Mouse (Mus musculus): ENCODE measurements at regions not wholly inside any gene's neighbourhood (a gene's known extent, or its start where the extent isn't known, plus 50 kb on each side); places are given as distances from the start of the nearest gene placed in this dataset.

GRCm38 (mm10) chr4:131196147-131196546 is 252.0 kb downstream of the Matn1 start:
- no peaks in the 10 kb centered on the region for H3K36me3 ChIP-seq
- H3K4me1 ChIP-seq (replicated peaks), result peaks cover 4% of the 10 kb centered on the region
- H3K4me3 ChIP-seq, result no peak overlapping the region
- H3K4me2 ChIP-seq, result no peak overlapping the region
- no peak overlapping the region for H3K9ac ChIP-seq
- no peaks in the 10 kb centered on the region for H3K9me3 ChIP-seq (replicated peaks)
- ATAC-seq (replicated peaks; ENCODE audit: insufficient number of reproducible peaks, insufficient read depth, low FRiP score, low read depth), result no peak
- 80% methylated on average over 4 of the region's 4 CpGs for WGBS
- no peak overlapping the region for H3K27ac ChIP-seq
- no peaks in the 10 kb centered on the region; the same call in 1 of the 2 replicates for H3K27me3 ChIP-seq

DNA sequence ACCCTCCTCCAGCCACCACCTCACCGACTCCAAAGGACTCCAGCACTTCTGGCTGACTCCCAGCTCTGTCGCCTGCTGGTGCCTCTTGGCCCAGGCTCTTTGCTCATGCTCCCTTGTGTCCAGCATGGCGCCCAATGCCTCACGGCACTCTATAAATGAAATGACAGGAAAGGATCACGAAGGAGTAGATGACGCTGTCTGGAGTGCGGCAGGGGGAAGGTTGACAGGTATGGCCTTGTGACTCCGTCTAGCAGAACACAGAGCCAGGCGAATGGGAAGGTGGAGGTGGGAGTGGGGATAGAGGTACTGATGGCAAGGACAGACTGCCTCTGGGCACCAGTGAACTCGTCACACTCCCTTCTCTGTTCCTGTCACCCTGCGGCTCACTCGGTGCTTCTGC is 259.5 kb downstream of the Matn1 start:
- no peak overlapping the region for H3K9ac ChIP-seq
- 82% methylated on average over 12 of the region's 12 CpGs for WGBS
- ATAC-seq (replicated peaks; ENCODE audit: insufficient number of reproducible peaks, insufficient read depth, low FRiP score, low read depth), result no peak

GRCm38 (mm10) chr4:131204722-131205121 is 260.5 kb downstream of the Matn1 start:
- H3K4me3 ChIP-seq, result no peak overlapping the region
- WGBS, result 79% methylated on average over 3 of the region's 3 CpGs
- H3K4me2 ChIP-seq, result no peak overlapping the region
- H3K27ac ChIP-seq, result no peak overlapping the region
- no peaks in the 10 kb centered on the region for H3K36me3 ChIP-seq
- H3K4me1 ChIP-seq (replicated peaks), result no peaks in the 10 kb centered on the region
- H3K9ac ChIP-seq, result no peak overlapping the region
- no peaks in the 10 kb centered on the region for H3K9me3 ChIP-seq (replicated peaks)
- 0 out of 2 replicates have a peak, but pooled peaks cover 6% of the 10 kb centered on the region for H3K27me3 ChIP-seq
- no peak for ATAC-seq (replicated peaks; ENCODE audit: insufficient number of reproducible peaks, insufficient read depth, low FRiP score, low read depth)

More for the DNA sequence above, 259.5 kb downstream of the Matn1 start:
- no peaks in the 10 kb centered on the region for H3K9me3 ChIP-seq (replicated peaks)
- H3K4me1 ChIP-seq (replicated peaks), result no peaks in the 10 kb centered on the region
- H3K4me3 ChIP-seq, result no peak overlapping the region
- H3K27me3 ChIP-seq, result 0 out of 2 replicates have a peak, but pooled peaks cover 6% of the 10 kb centered on the region
- H3K27ac ChIP-seq, result no peak overlapping the region
- no peak overlapping the region for H3K4me2 ChIP-seq
- H3K36me3 ChIP-seq, result no peaks in the 10 kb centered on the region

- Histone ChIP-seq H3K4me1 (replicated peaks) (no peaks in the 10 kb centered on the region), H3K27me3 (0 out of 2 replicates have a peak, but pooled peaks cover 6% of the 10 kb centered on the region), H3K9me3 (replicated peaks) (no peaks in the 10 kb centered on the region), H3K27ac (no peak overlapping the region), H3K4me2 (no peak overlapping the region), H3K9ac (no peak overlapping the region), H3K4me3 (no peak overlapping the region), H3K36me3 (no peaks in the 10 kb centered on the region)
- 84% methylated on average over 2 of the region's 2 CpGs for WGBS
- no peak for ATAC-seq (replicated peaks; ENCODE audit: insufficient number of reproducible peaks, insufficient read depth, low FRiP score, low read depth)
Measured at GRCm38 (mm10) chr4:131205127-131205526, 260.9 kb downstream of the Matn1 start.

- Histone ChIP-seq H3K9ac (no peak overlapping the region), H3K9me3 (replicated peaks) (no peaks in the 10 kb centered on the region), H3K4me2 (no peak overlapping the region), H3K27me3 (0 out of 2 replicates have a peak, but pooled peaks cover 6% of the 10 kb centered on the region), H3K36me3 (no peaks in the 10 kb centered on the region), H3K4me3 (no peak overlapping the region), H3K27ac (no peak overlapping the region), H3K4me1 (replicated peaks) (no peaks in the 10 kb centered on the region)
- WGBS, result 62% methylated on average over 4 of the region's 4 CpGs
- no peak for ATAC-seq (replicated peaks; ENCODE audit: insufficient number of reproducible peaks, insufficient read depth, low FRiP score, low read depth)
Measured at GRCm38 (mm10) chr4:131205685-131206084, 261.5 kb downstream of the Matn1 start.

- Histone ChIP-seq H3K9me3 (replicated peaks) (no peaks in the 10 kb centered on the region), H3K9ac (no peak overlapping the region), H3K4me1 (replicated peaks) (no peaks in the 10 kb centered on the region), H3K4me3 (no peak overlapping the region), H3K36me3 (no peaks in the 10 kb centered on the region), H3K27me3 (0 out of 2 replicates have a peak, but pooled peaks cover 6% of the 10 kb centered on the region), H3K27ac (no peak overlapping the region), H3K4me2 (no peak overlapping the region)
- ATAC-seq (replicated peaks; ENCODE audit: insufficient number of reproducible peaks, insufficient read depth, low FRiP score, low read depth), result no peak
- 76% methylated on average over 8 of the region's 8 CpGs for WGBS
Measured at GRCm38 (mm10) chr4:131206181-131206885, 262.1 kb downstream of the Matn1 start.

- Histone ChIP-seq H3K9me3 (replicated peaks) (no peaks in the 10 kb centered on the region), H3K4me3 (no peak overlapping the region), H3K36me3 (no peaks in the 10 kb centered on the region), H3K4me2 (no peak overlapping the region), H3K27ac (no peak overlapping the region), H3K4me1 (replicated peaks) (no peaks in the 10 kb centered on the region), H3K27me3 (0 out of 2 replicates have a peak, but pooled peaks cover 6% of the 10 kb centered on the region), H3K9ac (no peak overlapping the region)
- ATAC-seq (replicated peaks; ENCODE audit: insufficient number of reproducible peaks, insufficient read depth, low FRiP score, low read depth), result no peak
- 50% methylated on average over 4 of the region's 4 CpGs for WGBS
Measured at GRCm38 (mm10) chr4:131206886-131207200, 262.7 kb downstream of the Matn1 start.

DNA sequence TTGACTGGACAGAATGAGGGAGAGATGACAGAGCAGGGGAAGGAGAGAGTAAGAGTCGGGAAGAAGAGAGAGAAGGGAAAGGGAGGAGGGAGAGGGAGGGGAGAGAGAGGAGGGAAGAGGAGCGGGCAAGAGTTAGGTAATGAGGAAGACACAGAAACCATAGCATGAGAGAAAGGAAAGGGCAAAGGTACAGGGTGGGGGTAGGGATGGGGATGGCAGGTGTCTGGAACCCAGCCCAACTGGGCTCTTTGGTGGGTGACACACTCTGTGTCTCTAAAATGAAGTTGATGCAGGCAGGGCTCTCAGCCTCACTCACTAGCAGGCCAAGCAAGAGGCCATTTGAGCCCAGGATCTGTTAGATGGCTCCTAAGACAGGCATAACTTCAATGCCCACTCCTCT is 263.1 kb downstream of the Matn1 start:
- H3K36me3 ChIP-seq, result no peaks in the 10 kb centered on the region
- no peak overlapping the region for H3K4me2 ChIP-seq
- WGBS, result 69% methylated on average over 2 of the region's 2 CpGs
- 0 out of 2 replicates have a peak, but pooled peaks cover 6% of the 10 kb centered on the region for H3K27me3 ChIP-seq
- no peak overlapping the region for H3K27ac ChIP-seq
- no peak overlapping the region for H3K9ac ChIP-seq
- no peak for ATAC-seq (replicated peaks; ENCODE audit: insufficient number of reproducible peaks, insufficient read depth, low FRiP score, low read depth)
- H3K9me3 ChIP-seq (replicated peaks), result no peaks in the 10 kb centered on the region
- no peak overlapping the region for H3K4me3 ChIP-seq
- H3K4me1 ChIP-seq (replicated peaks), result no peaks in the 10 kb centered on the region

GRCm38 (mm10) chr4:131208166-131208565 is 264.0 kb downstream of the Matn1 start:
- H3K9me3 ChIP-seq (replicated peaks), result no peaks in the 10 kb centered on the region
- no peak overlapping the region for H3K4me2 ChIP-seq
- no peak for ATAC-seq (replicated peaks; ENCODE audit: insufficient number of reproducible peaks, insufficient read depth, low FRiP score, low read depth)
- no peak overlapping the region for H3K4me3 ChIP-seq
- H3K27me3 ChIP-seq, result 0 out of 2 replicates have a peak, but pooled peaks cover 6% of the 10 kb centered on the region
- 78% methylated on average over 9 of the region's 9 CpGs for WGBS
- no peaks in the 10 kb centered on the region for H3K4me1 ChIP-seq (replicated peaks)
- H3K36me3 ChIP-seq, result no peaks in the 10 kb centered on the region
- H3K27ac ChIP-seq, result no peak overlapping the region
- H3K9ac ChIP-seq, result no peak overlapping the region

DNA sequence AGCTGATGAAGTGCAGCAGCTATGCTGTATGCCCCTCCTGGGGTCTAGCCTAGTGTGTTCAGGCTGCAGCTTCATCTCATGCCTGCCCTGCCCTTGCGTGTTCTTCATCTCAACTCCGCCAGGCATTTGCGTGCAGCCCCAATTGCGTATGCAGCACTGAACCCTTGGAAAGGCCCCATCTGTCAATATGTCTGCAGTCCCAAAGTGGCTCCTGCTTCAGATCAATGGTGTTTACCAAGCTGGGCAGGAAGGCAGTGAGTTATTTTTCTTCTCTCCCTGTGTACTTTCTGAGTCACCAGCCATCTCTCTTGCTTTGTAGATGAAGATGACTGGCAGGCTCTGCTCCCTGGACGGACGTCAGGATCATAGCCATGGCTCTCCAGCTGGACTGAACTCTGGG is 264.5 kb downstream of the Matn1 start:
- Histone ChIP-seq H3K36me3 (no peaks in the 10 kb centered on the region), H3K4me3 (no peak overlapping the region)
- WGBS, result 73% methylated on average over 6 of the region's 6 CpGs

GRCm38 (mm10) chr4:131212711-131213110 is 268.5 kb downstream of the Matn1 start:
- no peaks in the 10 kb centered on the region for H3K36me3 ChIP-seq
- 53% methylated on average over 4 of the region's 4 CpGs for WGBS

More for the DNA sequence above, 264.5 kb downstream of the Matn1 start:
- Histone ChIP-seq H3K27ac (no peak overlapping the region), H3K4me2 (no peak overlapping the region), H3K4me1 (replicated peaks) (no peaks in the 10 kb centered on the region), H3K9ac (no peak overlapping the region), H3K27me3 (0 out of 2 replicates have a peak, but pooled peaks cover 6% of the 10 kb centered on the region), H3K9me3 (replicated peaks) (no peaks in the 10 kb centered on the region)
- no peak for ATAC-seq (replicated peaks; ENCODE audit: insufficient number of reproducible peaks, insufficient read depth, low FRiP score, low read depth)

DNA sequence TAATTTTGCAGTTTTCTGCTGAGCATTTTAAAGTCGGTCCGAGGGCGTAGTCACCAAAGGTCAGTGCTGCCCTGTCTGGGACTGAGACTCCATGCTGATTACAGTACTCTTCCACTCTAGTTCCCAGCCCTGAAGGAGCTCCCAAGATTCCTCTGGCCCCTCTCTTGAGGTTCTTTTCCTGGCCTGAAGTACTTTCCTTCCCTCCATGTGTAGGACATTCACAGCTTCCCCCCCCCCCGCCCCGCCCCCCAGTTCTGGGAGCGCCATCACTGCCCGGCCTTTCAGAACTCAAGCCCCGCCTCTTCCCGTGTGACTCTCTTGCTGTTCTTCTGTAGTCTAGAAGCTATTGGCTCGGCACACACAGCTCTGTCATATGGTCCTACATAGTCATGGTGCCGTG is 271.5 kb downstream of the Matn1 start:
- ATAC-seq (replicated peaks; ENCODE audit: insufficient number of reproducible peaks, insufficient read depth, low FRiP score, low read depth), result no peak
- 73% methylated on average over 11 of the region's 11 CpGs for WGBS

More at GRCm38 (mm10) chr4:131212711-131213110, 268.5 kb downstream of the Matn1 start:
- Histone ChIP-seq H3K4me3 (no peak overlapping the region), H3K9me3 (replicated peaks) (no peaks in the 10 kb centered on the region), H3K27ac (no peak overlapping the region), H3K4me2 (no peak overlapping the region), H3K27me3 (0 out of 2 replicates have a peak, but pooled peaks cover 3% of the 10 kb centered on the region), H3K9ac (no peak overlapping the region), H3K4me1 (replicated peaks) (peaks cover 3% of the 10 kb centered on the region)
- no peak for ATAC-seq (replicated peaks; ENCODE audit: insufficient number of reproducible peaks, insufficient read depth, low FRiP score, low read depth)

More for the DNA sequence above, 271.5 kb downstream of the Matn1 start:
- H3K9ac ChIP-seq, result no peak overlapping the region
- H3K9me3 ChIP-seq (replicated peaks), result no peaks in the 10 kb centered on the region
- H3K4me3 ChIP-seq, result no peak overlapping the region
- peaks cover 5% of the 10 kb centered on the region for H3K4me1 ChIP-seq (replicated peaks)
- H3K36me3 ChIP-seq, result no peaks in the 10 kb centered on the region
- H3K4me2 ChIP-seq, result no peak overlapping the region
- no peaks in the 10 kb centered on the region for H3K27me3 ChIP-seq
- no peak overlapping the region for H3K27ac ChIP-seq

Data from heart, embryonic 15.5 days (tissue).